Mouse (Mus musculus) forebrain, embryonic 16.5 days (tissue): ENCODE measurements around the gene Spin1. TPM values are rescaled to one million over a fixed set of nuclear protein-coding genes. Genes with fewer than 3 reads are reported as not detected.

Experiments
- ATAC-seq: fragments of 200-750 bp; cut with Nextera tagmentation; 2 replicates; pipeline ENCODE4 v1.8.0; 2017; ENCODE audit warnings: mild to moderate bottlenecking, moderate library complexity
- H3K27ac ChIP-seq: fragments of 300-500 bp; sonication (generic); 2 replicates; pipeline ENCODE4 v1.5.1; 2014; ENCODE audit warnings: low read length, control low read depth
- H3K27me3 ChIP-seq: fragments of 300-500 bp; sonication (generic); replicated peaks from 2 replicates; pipeline ENCODE4 v1.6.1; 2014; ENCODE audit warnings: low read length; ENCODE audit not compliant: control insufficient read depth, insufficient read depth
- H3K36me3 ChIP-seq: fragments of 300-500 bp; sonication (generic); 2 replicates; pipeline ENCODE4 v1.6.1; 2014; ENCODE audit not compliant: control insufficient read depth, insufficient read depth
- H3K4me1 ChIP-seq: fragments of 300-500 bp; sonication (generic); replicated peaks from 2 replicates; pipeline ENCODE4 v1.6.1; 2014; ENCODE audit warnings: low read length; ENCODE audit not compliant: control insufficient read depth, insufficient read depth
- H3K4me2 ChIP-seq: fragments of 300-500 bp; sonication (generic); 2 replicates; pipeline ENCODE4 v1.6.1; 2014; ENCODE audit warnings: mild to moderate bottlenecking, low read length, control low read depth
- H3K4me3 ChIP-seq: fragments of 300-500 bp; sonication (generic); replicated peaks from 2 replicates; pipeline ENCODE4 v1.5.1; 2014; ENCODE audit warnings: mild to moderate bottlenecking, low read length, control low read depth
- H3K9ac ChIP-seq: fragments of 300-500 bp; sonication (generic); replicated peaks from 2 replicates; pipeline ENCODE4 v1.6.1; 2014; ENCODE audit warnings: low read depth, low read length, control low read depth
- H3K9me3 ChIP-seq: fragments of 300-500 bp; sonication (generic); 2 replicates; pipeline ENCODE4 v1.6.1; 2016; ENCODE audit warnings: low read length; ENCODE audit not compliant: control insufficient read depth
- WGBS: fragments of 180-500 bp; shearing (Covaris S2); extraction: QIAGEN DNeasy Blood & Tissue Kit; methylation state at CpG from one replicate; pipeline ENCODE4 v1.1.7; 2014; 5-methylcytosine and 5-hydroxymethylcytosine counted together
- polyA plus RNA-seq: library from polyadenylated mRNA; unstranded; fragments of >200 nt; fragmentation: Nextera tagmentation; extraction: Ambion mirVana; gene quantifications from 2 replicates; pipeline ENCODE4 v1.2.1, GENCODE M21; 2015

Gene Spin1
- polyA plus RNA-seq, 1 experiment from 2014 or later, result 192 TPM

- Histone ChIP-seq H3K27me3 (no peaks in the 10 kb centered on the region), H3K4me2 (no peak overlapping the region), H3K9me3 (no peaks in the 10 kb centered on the region), H3K27ac (no peak overlapping the region), H3K4me1 (peaks cover 2% of the 10 kb centered on the region), H3K9ac (no peak overlapping the region), H3K36me3 (peaks cover 6% of the 10 kb centered on the region; the same call in 1 of the 2 replicates), H3K4me3 (no peak overlapping the region)
- WGBS, result 81% methylated on average over 8 of the region's 8 CpGs
- no peak for ATAC-seq
These were observed 24.7 kb downstream of the Spin1 start for GRCm38 (mm10) chr13:51125357-51125756.

GRCm38 (mm10) chr13:51127906-51128305 is 27.2 kb downstream of the Spin1 start:
- no peak overlapping the region for H3K9ac ChIP-seq
- H3K9me3 ChIP-seq, result no peaks in the 10 kb centered on the region
- no peak overlapping the region for H3K4me3 ChIP-seq
- no peaks in the 10 kb centered on the region for H3K27me3 ChIP-seq
- peaks cover 6% of the 10 kb centered on the region; the same call in 1 of the 2 replicates for H3K36me3 ChIP-seq
- H3K27ac ChIP-seq, result no peak overlapping the region
- no peak for ATAC-seq
- no peak overlapping the region for H3K4me2 ChIP-seq
- WGBS, result 96% methylated on average over 2 of the region's 2 CpGs
- no peaks in the 10 kb centered on the region for H3K4me1 ChIP-seq

- H3K4me3 ChIP-seq, result no peak overlapping the region
- H3K9me3 ChIP-seq, result no peaks in the 10 kb centered on the region
- no peaks in the 10 kb centered on the region for H3K27me3 ChIP-seq
- ATAC-seq, result no peak
- 93% methylated on average over 7 of the region's 7 CpGs for WGBS
- no peaks in the 10 kb centered on the region for H3K4me1 ChIP-seq
- H3K4me2 ChIP-seq, result no peak overlapping the region
- no peak overlapping the region for H3K27ac ChIP-seq
- H3K36me3 ChIP-seq, result peaks cover 6% of the 10 kb centered on the region; the same call in 1 of the 2 replicates
- no peak overlapping the region for H3K9ac ChIP-seq
These were observed 27.7 kb downstream of the Spin1 start for GRCm38 (mm10) chr13:51128417-51128816.

GRCm38 (mm10) chr13:51131179-51131578 is 30.5 kb downstream of the Spin1 start:
- H3K36me3 ChIP-seq, result peaks cover 8% of the 10 kb centered on the region; the same call in 1 of the 2 replicates
- H3K27ac ChIP-seq, result no peak overlapping the region

GRCm38 (mm10) chr13:51136315-51136714 is 35.6 kb downstream of the Spin1 start:
- peaks cover 11% of the 10 kb centered on the region for H3K36me3 ChIP-seq
- ATAC-seq, result no peak

More at GRCm38 (mm10) chr13:51131179-51131578, 30.5 kb downstream of the Spin1 start:
- ATAC-seq, result no peak
- Histone ChIP-seq H3K9me3 (no peaks in the 10 kb centered on the region), H3K4me3 (no peak overlapping the region), H3K4me1 (no peaks in the 10 kb centered on the region), H3K27me3 (no peaks in the 10 kb centered on the region), H3K9ac (no peak overlapping the region), H3K4me2 (no peak overlapping the region)
- 85% methylated on average over 10 of the region's 10 CpGs for WGBS

GRCm38 (mm10) chr13:51136996-51137701 is 36.5 kb downstream of the Spin1 start:
- Histone ChIP-seq H3K4me2 (no peak overlapping the region), H3K27ac (no peak overlapping the region), H3K27me3 (no peaks in the 10 kb centered on the region), H3K9me3 (no peaks in the 10 kb centered on the region), H3K4me1 (no peaks in the 10 kb centered on the region), H3K9ac (no peak overlapping the region), H3K4me3 (no peak overlapping the region), H3K36me3 (peaks cover 11% of the 10 kb centered on the region)
- ATAC-seq, result no peak
- 72% methylated on average over 2 of the region's 2 CpGs for WGBS

More at GRCm38 (mm10) chr13:51136315-51136714, 35.6 kb downstream of the Spin1 start:
- Histone ChIP-seq H3K9ac (no peak overlapping the region), H3K4me2 (no peak overlapping the region), H3K27me3 (no peaks in the 10 kb centered on the region), H3K4me1 (no peaks in the 10 kb centered on the region), H3K27ac (no peak overlapping the region), H3K4me3 (no peak overlapping the region), H3K9me3 (no peaks in the 10 kb centered on the region)
- WGBS, result 90% methylated on average over 4 of the region's 4 CpGs

GRCm38 (mm10) chr13:51137702-51138031 is 37.0 kb downstream of the Spin1 start:
- H3K36me3 ChIP-seq, result peaks cover 11% of the 10 kb centered on the region
- H3K9me3 ChIP-seq, result no peaks in the 10 kb centered on the region
- no peaks in the 10 kb centered on the region for H3K4me1 ChIP-seq
- H3K4me3 ChIP-seq, result no peak overlapping the region
- no peak for ATAC-seq
- no peak overlapping the region for H3K4me2 ChIP-seq
- H3K27me3 ChIP-seq, result no peaks in the 10 kb centered on the region
- no peak overlapping the region for H3K9ac ChIP-seq
- H3K27ac ChIP-seq, result no peak overlapping the region

- no peak overlapping the region for H3K4me2 ChIP-seq
- WGBS, result 66% methylated on average over 1 of the region's 1 CpGs
- no peak overlapping the region for H3K9ac ChIP-seq
- H3K36me3 ChIP-seq, result peaks cover 14% of the 10 kb centered on the region
- H3K27ac ChIP-seq, result no peak overlapping the region
- H3K9me3 ChIP-seq, result no peaks in the 10 kb centered on the region
- H3K4me1 ChIP-seq, result no peaks in the 10 kb centered on the region
- H3K27me3 ChIP-seq, result no peaks in the 10 kb centered on the region
- no peak for ATAC-seq
- no peak overlapping the region for H3K4me3 ChIP-seq
These were observed 46.4 kb downstream of the Spin1 start for GRCm38 (mm10) chr13:51147106-51147505.

GRCm38 (mm10) chr13:51152966-51153669 is 52.4 kb downstream of the Spin1 start:
- Histone ChIP-seq H3K9ac (no peak overlapping the region), H3K4me2 (no peak overlapping the region), H3K27me3 (no peaks in the 10 kb centered on the region), H3K9me3 (no peaks in the 10 kb centered on the region), H3K27ac (no peak overlapping the region), H3K4me1 (no peaks in the 10 kb centered on the region), H3K4me3 (no peak overlapping the region), H3K36me3 (peaks cover 13% of the 10 kb centered on the region)
- no peak for ATAC-seq
- WGBS, result 73% methylated on average over 4 of the region's 4 CpGs
